Mouse (Mus musculus) thymus, postnatal 4 days (tissue): ENCODE results near the gene Nbea.

Experiments
- DNase-seq: peaks from one replicate; pipeline ENCODE4 v3.0.0; 2021

The Nbea gene

DNA sequence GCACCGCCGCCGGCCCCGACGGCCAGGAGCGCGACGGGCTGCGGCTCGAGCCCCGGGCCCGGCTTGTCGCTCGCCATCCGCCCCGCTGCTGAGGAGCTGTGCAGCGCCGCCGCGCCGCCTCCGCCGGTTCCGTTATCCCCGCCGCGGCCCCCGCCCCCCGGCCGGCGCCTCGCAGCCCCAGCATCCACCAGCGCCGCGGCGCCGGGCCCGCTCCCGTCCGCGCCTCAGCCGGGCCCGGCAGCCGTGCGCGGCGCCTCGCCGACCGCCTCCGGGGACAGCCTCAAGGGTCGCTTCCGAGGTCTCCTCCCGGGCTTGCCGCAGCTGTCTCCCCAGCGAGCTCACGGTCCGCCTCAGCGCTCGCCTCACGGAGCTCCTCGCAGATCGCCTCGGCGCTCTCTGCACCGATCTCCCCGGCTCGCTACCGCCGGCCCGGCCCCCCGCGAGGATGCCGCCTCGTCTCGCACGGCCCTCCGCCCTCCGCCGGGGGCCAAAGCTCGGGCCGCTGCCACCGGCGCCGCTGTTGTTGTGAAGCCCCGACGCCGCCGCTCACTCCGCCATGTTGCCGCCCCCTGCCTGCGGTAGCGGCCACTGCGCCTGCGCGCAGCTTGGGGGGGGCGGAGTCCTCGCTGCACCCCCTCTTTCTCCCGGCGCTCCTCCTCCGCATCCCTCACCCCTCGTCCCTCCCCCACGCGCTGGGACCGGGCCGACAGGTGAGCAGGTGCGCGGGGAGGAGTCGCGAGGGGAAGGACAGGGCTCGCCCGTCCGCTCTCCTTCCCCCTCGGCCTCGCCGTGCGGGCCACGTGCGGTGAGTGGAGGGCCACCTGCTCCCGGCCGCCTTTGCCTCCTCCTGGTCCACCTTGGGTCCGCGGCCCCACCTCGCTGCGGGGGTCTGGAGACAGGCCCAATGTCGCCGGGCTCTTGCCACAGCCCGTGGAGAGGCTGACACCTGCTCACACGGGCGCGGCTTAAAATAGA, at the start of gene Nbea:
Nbea (minus strand) TSS at position 543 of the 975 bp plus-strand sequence.
- peak; percentile 76 for DNase-seq

DNA sequence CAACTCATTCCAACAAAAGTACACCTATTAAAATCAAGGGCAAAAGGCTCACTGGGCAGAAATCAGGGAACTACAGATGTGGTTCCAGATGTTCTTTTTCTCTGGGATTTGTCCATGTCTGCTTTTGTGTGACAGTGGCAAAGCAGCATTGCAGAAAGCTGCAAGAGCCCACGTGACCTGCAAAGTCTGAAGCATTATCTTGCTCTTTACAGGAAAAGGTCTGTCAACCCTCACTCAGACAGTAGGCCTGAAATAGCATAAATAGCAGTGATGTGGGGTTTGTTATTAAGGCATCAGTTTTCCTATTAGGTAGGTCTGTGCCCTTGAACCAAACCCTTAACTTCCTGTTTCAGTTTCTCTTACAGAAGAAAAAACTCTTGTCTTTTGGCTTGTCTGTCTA, 45.8 kb upstream of the Nbea start:
- DNase-seq, result no peak

DNA sequence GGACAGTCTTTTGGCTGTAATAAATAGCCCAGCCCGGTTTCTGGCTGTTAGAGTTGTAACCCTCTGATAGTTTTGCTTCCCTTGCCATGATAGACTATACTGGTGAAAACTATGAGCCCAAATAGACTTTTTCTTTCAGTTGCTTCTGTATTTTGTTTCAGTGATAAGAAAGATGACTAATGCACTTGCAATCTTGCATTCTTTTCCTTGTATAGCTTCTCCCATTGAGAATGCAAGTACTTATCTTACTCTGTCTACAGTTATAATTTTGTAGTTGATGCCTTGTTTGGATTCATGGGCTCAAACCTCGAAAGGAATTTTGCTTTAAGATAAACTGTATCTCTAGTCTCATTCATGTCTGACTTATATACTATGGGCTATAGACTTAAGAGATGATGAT, 32.5 kb upstream of the Nbea start:
- DNase-seq, result no peak

DNA sequence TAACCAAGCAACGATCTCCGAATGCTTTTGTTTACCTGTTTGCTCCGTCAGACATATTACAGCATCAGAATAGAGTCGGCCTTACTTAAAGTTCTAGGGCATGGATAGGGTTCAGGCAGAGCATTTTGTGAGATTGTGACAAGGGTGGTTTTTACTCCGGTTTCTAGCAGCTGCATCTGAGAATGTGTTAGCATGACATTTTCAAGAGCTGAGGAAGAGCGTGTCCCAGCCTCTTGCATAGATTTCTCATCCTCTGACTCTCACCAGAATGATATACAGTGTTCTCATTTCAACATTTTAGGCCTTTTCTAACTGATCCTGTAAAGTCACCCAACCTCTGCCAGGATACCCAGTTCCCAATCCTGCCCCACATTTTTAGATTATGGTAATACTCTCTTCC, 20.5 kb upstream of the Nbea start:
- DNase-seq, result no peak

DNA sequence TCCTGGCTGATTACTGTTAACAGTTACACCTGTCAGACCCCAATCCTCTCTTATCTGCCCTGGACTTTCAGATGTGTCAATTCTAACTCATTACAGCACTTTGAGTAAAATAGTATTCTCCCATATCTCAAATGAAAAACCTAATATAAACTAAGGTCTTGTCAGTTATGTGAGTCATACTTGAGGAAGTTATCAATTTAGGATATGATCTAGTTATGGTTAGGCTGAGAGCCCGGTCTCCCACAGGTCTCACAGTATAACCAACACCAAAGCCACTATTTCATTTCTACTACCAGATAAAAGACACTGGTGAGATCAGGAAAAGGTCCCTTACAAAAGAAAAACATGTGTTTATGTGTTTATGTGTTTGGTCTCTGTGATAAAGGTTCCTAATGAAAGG, 4.7 kb upstream of the Nbea start:
- DNase-seq, result no peak

DNA sequence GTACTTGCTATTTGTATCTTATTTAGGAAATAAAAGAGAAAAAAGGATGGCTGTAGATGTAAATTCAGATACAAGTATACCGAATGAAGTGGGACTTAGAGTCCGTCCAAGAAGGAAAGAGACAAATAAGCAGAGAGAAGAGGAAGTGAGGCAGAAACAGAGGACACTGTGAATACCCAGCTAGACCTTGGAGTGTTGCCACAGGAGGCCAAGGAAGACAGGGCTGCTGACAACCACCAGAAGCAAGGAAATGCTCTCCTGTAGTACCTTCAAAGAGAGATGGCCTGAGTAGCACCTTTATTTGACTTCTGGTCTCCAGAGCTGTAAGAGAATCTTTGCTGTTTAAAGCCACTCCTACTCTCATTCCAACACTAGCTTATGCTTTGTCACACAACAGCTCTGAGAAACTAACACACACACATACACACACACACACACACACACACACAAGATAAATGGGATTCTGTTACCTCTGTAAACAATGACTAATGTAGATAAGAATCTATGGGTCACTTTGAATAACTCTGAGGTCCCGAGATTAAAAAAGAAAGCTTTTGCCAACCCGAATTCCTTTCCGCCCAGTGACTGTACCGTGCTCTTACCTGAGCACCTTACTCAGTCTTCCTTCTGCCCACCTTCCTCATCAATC, 3.8 kb upstream of the Nbea start:
- DNase-seq, result no peak

DNA sequence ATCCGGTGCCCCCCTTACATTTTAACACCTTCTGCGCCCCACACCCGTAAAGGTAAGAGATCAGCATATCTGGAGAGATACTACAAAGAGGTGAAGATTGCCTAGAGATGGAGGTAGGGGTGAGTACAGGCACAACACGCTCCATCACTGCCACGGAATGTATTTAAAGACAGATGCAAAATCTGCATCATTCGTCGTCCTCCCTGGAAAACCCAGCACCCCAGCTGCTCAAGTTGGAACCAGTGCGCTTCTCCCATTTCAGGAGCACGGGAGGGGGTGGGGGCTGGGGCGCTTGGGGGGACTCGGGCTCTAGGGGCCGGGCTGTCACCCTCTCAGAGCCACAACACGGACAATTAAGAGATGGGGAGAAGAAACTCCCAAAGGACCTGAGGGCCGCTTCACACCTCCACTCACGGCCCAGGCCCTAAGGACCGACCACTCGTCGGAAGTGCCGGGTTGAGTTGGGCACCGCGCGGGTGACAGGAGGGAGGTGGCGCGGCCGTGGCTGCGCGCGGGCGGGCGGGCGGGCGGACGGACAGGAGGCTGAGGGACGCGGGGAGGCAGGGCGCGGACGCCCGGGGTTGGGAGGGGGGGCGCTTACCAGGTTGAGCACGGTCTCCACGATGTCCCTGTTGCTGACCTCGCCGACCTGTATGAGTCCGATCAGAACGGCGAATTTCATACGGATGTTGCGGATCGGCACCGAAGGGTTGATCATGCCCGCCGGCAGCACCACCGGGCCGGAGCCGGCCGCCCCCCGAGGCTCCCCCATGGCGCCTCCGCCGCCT, 936 bp downstream of the Nbea start:
- peak; percentile 10 for DNase-seq

DNA sequence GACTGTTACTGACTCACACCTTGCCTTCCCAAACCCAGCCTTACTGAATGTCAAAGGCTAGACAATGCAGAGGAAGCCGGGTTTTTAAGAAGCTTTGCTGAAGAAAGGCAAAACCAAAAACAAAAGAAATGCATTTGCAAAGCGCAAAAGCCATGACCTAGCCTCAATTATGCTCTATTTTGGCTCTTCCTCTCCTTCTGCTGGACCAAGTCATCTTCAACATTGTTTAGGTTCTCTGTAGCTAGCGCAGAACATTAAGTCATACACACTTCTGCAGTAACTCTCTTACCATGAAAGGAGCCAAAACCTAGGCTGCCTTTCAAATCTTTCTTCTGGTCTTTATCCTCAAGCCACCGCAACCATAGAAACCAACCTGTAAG, 1.5 kb downstream of the Nbea start:
- DNase-seq, result no peak

DNA sequence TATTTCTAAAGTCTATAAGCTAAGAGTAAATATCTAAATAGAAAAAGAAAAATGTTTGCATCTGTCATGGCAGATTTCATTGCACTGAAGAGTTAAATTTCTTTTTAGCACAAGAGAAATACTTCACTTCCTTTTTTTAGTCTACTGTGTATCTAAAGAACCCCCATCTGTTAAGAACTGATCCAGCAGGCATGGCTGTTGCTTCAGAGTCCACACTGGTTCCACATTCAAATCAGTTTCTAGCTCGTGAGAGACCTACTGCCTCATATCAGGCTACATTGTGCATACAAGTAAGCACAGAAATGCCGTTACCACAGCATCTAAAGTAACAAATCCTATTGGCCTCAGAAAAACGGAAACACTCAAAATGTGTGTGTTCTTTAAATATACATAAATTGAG, 2.5 kb downstream of the Nbea start:
- no peak for DNase-seq

DNA sequence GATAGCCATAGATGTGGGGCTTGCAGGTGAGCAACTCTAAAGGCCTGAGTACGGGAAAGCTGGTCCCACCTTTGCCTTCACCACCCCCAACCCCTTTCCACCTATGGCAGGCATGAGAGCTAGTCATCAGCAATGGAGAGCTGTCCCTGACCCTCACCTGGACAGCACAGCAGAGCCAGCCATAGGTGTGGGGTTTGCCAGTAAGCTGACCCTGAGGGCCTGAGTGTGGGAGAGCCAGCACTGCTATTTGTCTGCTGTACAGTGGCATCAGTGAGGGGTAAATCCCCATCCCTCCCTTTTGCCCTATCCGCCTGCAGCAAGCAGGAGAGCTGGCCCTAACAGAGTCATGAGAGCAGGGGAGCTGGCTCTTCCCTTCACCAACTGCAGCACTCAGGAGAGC, 25.6 kb downstream of the Nbea start:
- DNase-seq, result no peak

DNA sequence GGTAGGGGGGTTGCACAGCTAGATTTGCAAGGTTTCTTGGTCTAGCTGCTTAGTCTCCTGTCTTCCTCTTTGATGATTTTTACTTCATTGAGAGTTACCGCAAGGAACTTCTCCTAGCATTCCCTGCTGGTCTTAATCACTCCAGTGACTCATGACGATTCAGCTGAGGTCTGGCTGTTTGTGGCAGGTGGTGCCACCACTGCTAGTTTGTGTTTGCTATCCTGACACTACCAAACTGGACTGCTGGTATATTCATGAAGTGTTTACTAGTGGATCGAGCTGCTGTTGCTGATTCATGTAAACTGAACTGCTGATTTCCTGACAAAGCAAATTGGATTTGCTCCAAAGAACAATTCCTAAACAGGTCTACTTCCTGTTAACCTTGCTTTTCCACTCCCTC, 56.8 kb downstream of the Nbea start:
- no peak for DNase-seq

DNA sequence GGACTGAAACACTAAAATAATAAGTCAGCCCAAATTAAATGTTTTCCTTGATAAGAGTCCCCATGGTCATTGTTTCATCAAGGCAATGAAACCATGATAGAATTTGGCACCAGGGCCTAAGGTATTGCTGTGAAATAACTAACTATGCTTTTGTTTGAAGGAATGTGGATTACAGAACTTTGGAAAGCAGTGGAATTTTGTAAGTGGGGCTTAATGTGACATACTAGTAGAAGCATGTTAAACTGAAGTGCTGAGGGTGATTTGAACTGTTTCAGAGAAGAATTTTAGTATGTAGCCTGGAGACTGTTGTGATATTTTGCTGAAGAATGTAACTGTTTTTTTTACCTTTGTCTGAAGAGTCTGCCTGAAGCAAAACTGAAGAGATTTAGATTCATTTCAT, 66.9 kb downstream of the Nbea start:
- no peak for DNase-seq

DNA sequence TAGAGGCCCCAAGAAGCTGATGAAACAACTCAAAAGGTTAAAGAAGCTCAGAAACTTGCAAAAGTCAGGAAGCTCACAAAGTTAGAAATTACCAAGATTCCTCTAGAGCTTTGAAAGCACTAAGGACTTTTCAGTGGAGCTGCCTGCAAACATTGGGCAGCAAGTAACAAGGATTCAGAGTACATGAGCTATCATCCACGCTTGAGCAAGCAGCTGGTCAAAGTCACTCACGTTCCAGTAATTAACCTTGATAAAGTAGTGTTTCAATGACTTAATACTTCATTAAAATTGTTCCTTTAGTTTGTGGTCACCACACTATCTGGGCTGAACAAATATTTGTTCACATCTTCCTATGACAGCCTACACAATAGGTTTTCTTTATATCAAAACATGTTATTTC, 75.4 kb downstream of the Nbea start:
- no peak for DNase-seq

DNA sequence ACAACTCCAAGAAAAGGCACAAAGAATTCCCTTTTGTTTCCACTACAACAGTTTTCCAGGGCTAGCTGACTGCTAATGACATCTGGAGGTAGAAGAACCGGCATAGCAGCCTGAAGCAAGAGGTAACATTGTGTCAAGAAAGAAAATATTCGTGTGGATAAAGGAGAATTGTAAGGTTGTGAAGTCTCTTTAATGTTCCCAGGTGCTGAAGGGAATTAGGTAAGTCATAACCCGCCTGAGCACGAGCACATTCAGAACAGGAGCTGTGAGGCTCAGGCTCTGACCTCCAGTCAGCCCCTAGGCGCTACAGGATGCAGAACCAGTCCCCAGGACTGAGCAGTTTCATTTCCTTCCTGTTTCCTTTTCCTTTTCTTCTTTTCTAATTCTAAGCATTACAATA, 86.4 kb downstream of the Nbea start:
- DNase-seq, result no peak

DNA sequence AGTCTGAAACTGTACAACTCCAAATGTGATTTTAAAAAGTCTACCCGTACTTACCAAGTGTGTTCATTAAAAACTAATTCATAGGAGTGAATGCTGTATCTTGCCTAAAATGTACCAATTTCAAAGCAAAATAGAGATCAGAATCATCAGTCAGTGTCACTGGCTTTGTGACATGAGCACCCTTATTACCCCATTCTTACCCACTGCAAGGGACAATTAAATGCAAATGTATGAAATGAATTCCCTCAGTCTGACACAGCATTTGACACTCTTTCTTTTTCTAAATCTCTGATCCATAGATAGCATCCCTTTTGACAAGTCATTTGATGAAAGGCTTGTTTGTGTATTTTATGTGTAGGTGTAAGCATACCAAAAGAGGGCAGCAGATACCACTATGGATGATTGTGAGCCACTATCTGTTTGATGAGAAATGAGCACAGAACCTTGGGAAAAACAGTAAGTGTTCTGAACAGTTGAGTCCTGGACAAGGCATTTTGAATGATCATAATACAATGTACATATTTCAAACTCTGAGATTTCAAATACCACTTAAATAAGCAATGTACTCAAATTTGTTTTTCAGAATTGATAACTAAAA, 104.4 kb downstream of the Nbea start:
- no peak for DNase-seq

DNA sequence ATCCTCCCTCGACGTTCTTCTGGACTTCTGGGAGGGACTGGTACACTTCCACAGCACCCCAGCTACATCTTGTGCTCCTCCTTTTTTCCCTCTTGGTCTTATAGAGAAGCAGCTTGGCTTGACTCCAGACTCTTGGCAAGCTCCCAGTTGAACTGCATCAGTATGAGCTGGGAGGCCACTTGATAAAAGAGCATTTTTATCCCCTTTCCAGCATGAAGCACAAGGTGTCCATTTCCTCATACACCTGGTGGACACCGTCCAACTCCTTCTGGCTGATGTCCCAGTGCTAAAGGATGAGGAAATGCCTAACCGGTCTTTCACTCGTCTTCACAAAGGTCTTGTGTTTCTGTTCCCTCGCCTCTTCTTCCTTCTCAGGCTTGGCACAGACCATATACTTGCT, 115.7 kb downstream of the Nbea start:
- no peak for DNase-seq

DNA sequence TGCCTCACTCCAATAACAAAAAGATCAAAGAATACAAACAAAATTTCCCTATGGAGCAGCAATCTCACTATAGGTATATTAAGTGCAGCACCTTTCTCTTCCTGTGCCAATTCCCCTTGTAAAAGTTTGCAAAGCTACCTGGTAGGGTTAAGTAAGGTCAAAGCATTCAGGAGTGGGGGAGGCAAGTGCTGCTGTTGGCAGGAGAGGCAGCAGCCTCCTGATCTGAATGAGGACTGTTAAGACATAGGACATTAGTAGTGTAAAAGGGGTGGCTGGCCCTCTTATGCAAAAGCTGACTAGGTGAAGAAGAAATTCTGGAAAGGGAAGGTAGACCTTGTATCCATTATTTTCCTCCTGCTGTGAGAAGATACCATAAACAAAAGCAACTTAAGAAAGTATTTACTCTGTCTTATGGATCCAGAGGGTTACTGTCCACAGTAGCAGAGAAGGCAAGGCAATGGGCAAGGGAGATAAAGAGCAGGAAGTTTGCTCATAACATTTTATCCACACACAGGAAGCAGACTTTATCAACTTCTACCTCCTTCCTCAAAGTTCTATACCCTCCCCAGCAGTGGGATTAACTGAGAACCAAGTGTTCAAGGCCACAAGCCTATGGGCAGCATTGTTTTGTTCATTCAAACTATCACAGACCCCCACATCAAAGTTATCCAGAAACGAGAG, 117.0 kb downstream of the Nbea start:
- no peak for DNase-seq

DNA sequence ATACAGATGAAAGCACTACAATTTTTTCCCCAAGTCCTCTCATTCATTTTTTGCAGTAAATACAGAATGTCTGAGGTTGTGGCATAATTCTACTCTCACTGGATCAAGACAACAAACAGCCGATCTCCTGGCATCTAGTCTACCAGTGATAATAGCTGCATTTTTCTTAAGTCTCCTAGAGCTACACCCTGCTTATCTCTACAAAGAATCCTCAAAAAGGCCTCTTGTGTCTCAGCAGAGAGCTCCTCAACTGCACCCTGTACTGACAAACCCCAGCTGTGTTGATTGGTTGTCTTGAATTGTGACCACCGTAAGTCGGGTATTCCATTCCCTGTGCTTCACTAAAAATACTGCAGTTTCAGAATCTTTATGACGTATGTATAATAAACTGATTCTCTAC, 118.3 kb downstream of the Nbea start:
- DNase-seq, result no peak

DNA sequence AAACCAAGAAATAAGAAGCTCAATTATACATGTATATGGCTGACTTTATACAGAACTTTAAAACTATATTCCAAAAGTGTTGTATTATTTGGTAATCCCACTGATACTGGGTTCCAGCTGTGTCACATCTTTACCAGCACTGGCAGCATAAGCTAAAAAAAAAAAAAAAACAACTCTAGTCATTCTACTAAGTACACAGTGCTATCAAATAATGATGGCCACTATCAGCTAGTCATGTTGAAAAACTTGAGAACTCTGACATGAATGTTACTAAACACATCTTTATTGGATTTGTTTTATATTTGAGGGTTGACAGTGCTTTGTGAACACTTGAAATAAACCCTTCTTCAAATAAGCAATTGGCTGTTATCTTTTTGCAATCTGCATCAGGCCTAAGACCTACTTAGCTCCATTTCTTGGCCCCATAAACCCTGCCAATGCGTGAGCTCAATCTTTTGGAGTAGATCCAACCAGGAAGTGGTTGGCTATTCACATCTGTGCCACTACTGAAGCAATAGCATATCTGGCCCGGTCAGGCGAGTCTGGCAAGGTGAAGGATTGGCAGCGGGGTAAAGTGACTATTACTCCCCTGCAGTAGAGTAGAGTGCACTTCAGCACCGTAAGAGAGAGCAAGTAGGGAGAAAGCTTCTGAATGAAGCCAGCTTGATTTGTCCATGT, 137.7 kb downstream of the Nbea start:
- no peak for DNase-seq

DNA sequence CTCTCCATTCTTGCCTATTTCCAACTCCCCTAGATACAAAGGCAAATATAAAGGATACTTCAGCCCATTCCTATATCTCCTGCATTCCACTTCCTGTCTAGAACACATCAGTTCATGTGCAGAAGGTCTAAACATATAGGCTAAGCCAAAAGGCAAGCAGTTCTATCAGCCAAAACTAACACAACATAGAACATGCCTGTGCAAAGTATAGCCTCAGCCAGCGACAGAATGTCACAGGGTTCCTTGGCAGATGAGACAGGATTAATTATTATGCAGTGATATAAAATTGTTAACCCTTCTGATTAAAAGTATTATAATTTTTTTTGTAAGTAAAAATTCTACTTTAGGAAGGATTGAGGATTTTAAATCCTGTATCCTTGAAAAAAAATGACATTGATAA, 140.4 kb downstream of the Nbea start:
- no peak for DNase-seq

DNA sequence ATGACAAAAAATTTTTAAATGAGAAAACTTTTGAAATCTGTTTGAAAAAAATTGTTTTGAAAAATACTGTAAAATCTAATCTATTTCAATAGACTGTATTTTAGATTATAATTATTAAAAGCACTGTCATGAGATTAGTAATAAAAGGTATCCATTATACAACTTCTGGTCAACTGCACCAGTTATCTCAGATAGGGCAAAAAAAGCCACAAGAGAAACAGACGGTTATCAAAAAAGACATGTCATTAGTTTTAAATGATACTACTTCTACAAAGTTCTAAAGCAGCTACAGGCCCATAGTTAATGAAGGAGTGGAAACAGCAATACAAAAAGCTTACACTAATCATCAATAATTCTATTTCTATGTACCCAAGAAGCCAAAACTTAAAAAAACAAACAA, 144.0 kb downstream of the Nbea start:
- no peak for DNase-seq

DNA sequence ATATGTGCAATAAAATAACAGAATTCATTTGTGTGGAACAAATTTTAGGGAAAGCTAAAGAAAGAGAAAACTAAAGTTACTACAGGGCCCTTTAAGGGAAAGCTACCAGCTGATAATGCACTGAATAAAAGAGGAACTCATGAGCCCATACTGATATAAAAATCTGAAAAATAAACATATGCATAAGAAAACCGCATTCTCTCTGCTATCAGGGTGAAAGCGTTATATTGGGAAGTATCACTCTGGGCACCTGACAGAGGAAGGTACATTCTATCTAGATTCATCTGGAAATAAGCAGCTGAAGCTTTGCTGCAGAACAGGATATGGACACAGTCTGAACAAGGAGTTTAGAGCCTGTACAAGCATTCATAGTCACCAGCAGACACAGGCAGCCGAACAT, 148.9 kb downstream of the Nbea start:
- no peak for DNase-seq
